30 mouse cellular contexts compared by ENCODE assay signal in genomic region chr12:103116639-103117038, GRCm38 (mm10).
DNase-seq lines count a peak whose midpoint lies in the region; ATAC-seq lines count a peak whose summit lies in the region.
"Had no signal": no experiment of that assay in that cellular context is flagged by ENCODE, and none has a peak within 500 bp of the region (broad histone marks: within the 10 kb centered on the region; RNA-seq: fewer than 3 reads in every experiment).

No protein-coding gene starts in this region.

- no peaks in the 10 kb centered on the region for H3K36me3 ChIP-seq in midbrain, embryonic 11.5 days (ENCODE audit: control insufficient read depth, insufficient read depth, low read length)
- H3K36me3 ChIP-seq in midbrain, embryonic 10.5 days = peaks cover 9% of the 10 kb centered on the region; the same call in 1 of the 2 replicates
- no peaks in the 10 kb centered on the region for H3K36me3 ChIP-seq in liver, embryonic 11.5 days (ENCODE audit: control insufficient read depth, insufficient read depth, low read length)
- no peaks in the 10 kb centered on the region for H3K36me3 ChIP-seq in intestine, embryonic 16.5 days (ENCODE audit: control insufficient read depth, insufficient read depth, low read length)
- H3K36me3 ChIP-seq: heart, embryonic 12.5 days; kidney, embryonic 15.5 days; limb, embryonic 12.5 days; lung, embryonic 15.5 days had no signal

- H3K4me3 ChIP-seq in midbrain, embryonic 11.5 days (ENCODE audit: low read depth, low read length) = no peak overlapping the region
- H3K4me3 ChIP-seq in midbrain, embryonic 10.5 days = no peak overlapping the region
- H3K4me3 ChIP-seq in liver, embryonic 11.5 days (ENCODE audit: low read depth, low read length) = no peak overlapping the region
- no peak overlapping the region for H3K4me3 ChIP-seq in intestine, embryonic 16.5 days (ENCODE audit: low read length)
- H3K4me3 ChIP-seq: gastrocnemius, adult 2 months; heart, adult 2 months; heart, embryonic 12.5 days; kidney, embryonic 15.5 days; layer of hippocampus, adult 2 months; left cerebral cortex, adult 2 months; limb, embryonic 12.5 days; lung, embryonic 15.5 days; megakaryocyte, embryonic 14.5 days; neural tube, embryonic 15.5 days had no signal

- H3K9me3 ChIP-seq in midbrain, embryonic 11.5 days (ENCODE audit: control insufficient read depth, low read length) = no peaks in the 10 kb centered on the region
- no peaks in the 10 kb centered on the region for H3K9me3 ChIP-seq in midbrain, embryonic 10.5 days (replicated peaks)
- no peaks in the 10 kb centered on the region for H3K9me3 ChIP-seq in liver, embryonic 11.5 days (ENCODE audit: control insufficient read depth, low read length)
- no peaks in the 10 kb centered on the region for H3K9me3 ChIP-seq in intestine, embryonic 16.5 days (ENCODE audit: control insufficient read depth, low read length)
- H3K9me3 ChIP-seq: heart, embryonic 12.5 days; kidney, embryonic 15.5 days; limb, embryonic 12.5 days; lung, embryonic 15.5 days; megakaryocyte, embryonic 14.5 days; neural tube, embryonic 15.5 days had no signal

- WGBS in midbrain, embryonic 11.5 days = 90% methylated on average over 8 of the region's 8 CpGs
- 91% methylated on average over 8 of the region's 8 CpGs for WGBS in midbrain, embryonic 10.5 days
- WGBS in liver, embryonic 11.5 days = 70% methylated on average over 8 of the region's 8 CpGs
- 83% methylated on average over 8 of the region's 8 CpGs for WGBS in intestine, embryonic 16.5 days

- ATAC-seq in midbrain, embryonic 11.5 days (ENCODE audit: low FRiP score) = no peak
- ATAC-seq in activated CD4-positive, CD25-positive, alpha-beta regulatory T cell, adult 4 months = peak; percentile 94
- peak; percentile 98 for ATAC-seq in inflammation-experienced regulatory T-cells, adult 6 months
- ATAC-seq in liver, embryonic 11.5 days (replicated peaks; ENCODE audit: low FRiP score) = no peak
- no peak for ATAC-seq in intestine, embryonic 16.5 days
- ATAC-seq: forebrain, embryonic 14.5 days; hindbrain, postnatal 0 days had no signal

- no peak overlapping the region for H3K4me2 ChIP-seq in midbrain, embryonic 11.5 days
- no peak overlapping the region for H3K4me2 ChIP-seq in liver, embryonic 11.5 days
- no peak overlapping the region for H3K4me2 ChIP-seq in intestine, embryonic 16.5 days (ENCODE audit: low read depth, low read length)
- H3K4me2 ChIP-seq: heart, embryonic 12.5 days; kidney, embryonic 15.5 days; limb, embryonic 12.5 days; lung, embryonic 15.5 days; neural tube, embryonic 15.5 days had no signal

- no peaks in the 10 kb centered on the region for H3K27me3 ChIP-seq in midbrain, embryonic 11.5 days (ENCODE audit: control insufficient read depth, insufficient read depth, low read length)
- no peaks in the 10 kb centered on the region for H3K27me3 ChIP-seq in midbrain, embryonic 10.5 days (ENCODE audit: low read depth, poor library complexity, severe bottlenecking)
- H3K27me3 ChIP-seq in liver, embryonic 11.5 days (replicated peaks; ENCODE audit: control insufficient read depth, insufficient read depth, low read length) = no peaks in the 10 kb centered on the region
- H3K27me3 ChIP-seq in intestine, embryonic 16.5 days (replicated peaks; ENCODE audit: control insufficient read depth, insufficient read depth, low read length) = no peaks in the 10 kb centered on the region
- H3K27me3 ChIP-seq: heart, embryonic 12.5 days; kidney, embryonic 15.5 days; limb, embryonic 12.5 days; lung, embryonic 15.5 days; megakaryocyte, embryonic 14.5 days; neural tube, embryonic 15.5 days had no signal

- no peaks in the 10 kb centered on the region for H3K4me1 ChIP-seq in midbrain, embryonic 11.5 days (ENCODE audit: control insufficient read depth, insufficient read depth, low read length)
- peaks cover 3% of the 10 kb centered on the region; the same call in 1 of the 2 replicates for H3K4me1 ChIP-seq in midbrain, embryonic 10.5 days
- no peaks in the 10 kb centered on the region for H3K4me1 ChIP-seq in liver, embryonic 11.5 days (replicated peaks; ENCODE audit: control insufficient read depth, insufficient read depth, low read length)
- H3K4me1 ChIP-seq in intestine, embryonic 16.5 days (ENCODE audit: control insufficient read depth, insufficient read depth, low read length) = no peaks in the 10 kb centered on the region
- H3K4me1 ChIP-seq: heart, embryonic 12.5 days; kidney, embryonic 15.5 days; lung, embryonic 15.5 days; megakaryocyte, embryonic 14.5 days had no signal

- no peak overlapping the region for H3K27ac ChIP-seq in midbrain, embryonic 11.5 days (ENCODE audit: low read depth, low read length)
- no peak overlapping the region for H3K27ac ChIP-seq in midbrain, embryonic 10.5 days (replicated peaks)
- no peak overlapping the region for H3K27ac ChIP-seq in liver, embryonic 11.5 days (ENCODE audit: low read depth, low read length)
- no peak overlapping the region for H3K27ac ChIP-seq in intestine, embryonic 16.5 days (ENCODE audit: low read length)
- H3K27ac ChIP-seq: gastrocnemius, adult 2 months; heart, adult 2 months; hindbrain, postnatal 0 days; kidney, embryonic 15.5 days; left cerebral cortex, adult 2 months; limb, embryonic 12.5 days; lung, embryonic 15.5 days; neural tube, embryonic 15.5 days had no signal

- peak; percentile 39 for DNase-seq in midbrain, embryonic 11.5 days (ENCODE audit: low spot score, missing footprints)
- no peak for DNase-seq in midbrain, embryonic 10.5 days (ENCODE audit: low spot score)
- no peak for DNase-seq in liver, embryonic 11.5 days (ENCODE audit: low spot score)
- DNase-seq in ovary, adult 18-20 months (ENCODE audit: low spot score) = no peak
- DNase-seq in cerebellum, postnatal 25 days = no peak
- DNase-seq: adrenal gland, postnatal 25 days; cerebellum, adult 11-12 months; cerebellum, postnatal 10 days; gastrocnemius, adult 2 months; gastrocnemius, postnatal 36 days; heart, adult 2 months; kidney, adult 18-20 months; kidney, postnatal 36 days; midbrain, embryonic 14.5 days; right cerebral cortex, adult 18-20 months; spleen, adult 18-20 months; thymus, postnatal 36 days had no signal

- H3K9ac ChIP-seq in midbrain, embryonic 11.5 days (ENCODE audit: low read length) = no peak overlapping the region
- H3K9ac ChIP-seq in liver, embryonic 11.5 days (ENCODE audit: low read depth, low read length) = no peak overlapping the region
- no peak overlapping the region for H3K9ac ChIP-seq in intestine, embryonic 16.5 days (ENCODE audit: low read depth, low read length)
- H3K9ac ChIP-seq: heart, embryonic 12.5 days; kidney, embryonic 15.5 days; limb, embryonic 12.5 days; lung, embryonic 15.5 days; neural tube, embryonic 15.5 days had no signal

Comparison
In these comparisons a context has a peak if more than half of its experiments do, and no peak if none do; other contexts are left out.
1. ATAC-seq: peak in activated CD4-positive, CD25-positive, alpha-beta regulatory T cell, adult 4 months (single experiment) and inflammation-experienced regulatory T-cells, adult 6 months (single experiment); none in midbrain, embryonic 11.5 days (single experiment), liver, embryonic 11.5 days (single experiment) and intestine, embryonic 16.5 days (single experiment).